Mouse (Mus musculus): ENCODE measurements around the gene Cldn3.
"Not testable (repeated sequence)": the region's sequence is repeated elsewhere in the genome, so short reads cannot be mapped to it uniquely, and the experiment has no call there.

Gene Cldn3

GRCm38 (mm10) chr5:134985633-134986297 is at the start of gene Cldn3:
Gene Cldn3, plus strand, starts transcription at chr5:134986214.
- DNase-seq (ENCODE audit: low read depth, low spot score) = no peak

GRCm38 (mm10) chr5:134936626-134937185 is 49.3 kb upstream of the Cldn3 start:
- DNase-seq (ENCODE audit: low read depth, low spot score) = no peak

- DNase-seq (ENCODE audit: low read depth, low spot score) = peak; percentile 61
Observed at GRCm38 (mm10) chr5:134939069-134939468, 46.9 kb upstream of the Cldn3 start.

- DNase-seq (ENCODE audit: low read depth, low spot score) = not testable (repeated sequence)
Observed at GRCm38 (mm10) chr5:134939554-134939953, 46.5 kb upstream of the Cldn3 start.

- DNase-seq (ENCODE audit: low read depth, low spot score) = peak; percentile 61
Observed at GRCm38 (mm10) chr5:134941472-134942209, 44.4 kb upstream of the Cldn3 start.

GRCm38 (mm10) chr5:134942740-134943139 is 43.3 kb upstream of the Cldn3 start:
- DNase-seq (ENCODE audit: low read depth, low spot score) = no peak

- no peak for DNase-seq (ENCODE audit: low read depth, low spot score)
Observed at GRCm38 (mm10) chr5:134944179-134944578, 41.8 kb upstream of the Cldn3 start.

- DNase-seq (ENCODE audit: low read depth, low spot score) = no peak
Observed at GRCm38 (mm10) chr5:134945266-134945959, 40.6 kb upstream of the Cldn3 start.

- no peak for DNase-seq (ENCODE audit: low read depth, low spot score)
Observed at GRCm38 (mm10) chr5:134946063-134946856, 39.8 kb upstream of the Cldn3 start.

- no peak for DNase-seq (ENCODE audit: low read depth, low spot score)
Observed at GRCm38 (mm10) chr5:134946857-134947255, 39.2 kb upstream of the Cldn3 start, which contains the start of gene Cldn4. Gene Cldn4, minus strand, starts transcription at chr5:134946934.

GRCm38 (mm10) chr5:134947420-134948084 is 38.5 kb upstream of the Cldn3 start:
- no peak for DNase-seq (ENCODE audit: low read depth, low spot score)

- DNase-seq (ENCODE audit: low read depth, low spot score) = no peak
Observed at GRCm38 (mm10) chr5:134948085-134948439, 38.0 kb upstream of the Cldn3 start.

GRCm38 (mm10) chr5:134951053-134951884 is 34.7 kb upstream of the Cldn3 start:
- no peak for DNase-seq (ENCODE audit: low read depth, low spot score)

GRCm38 (mm10) chr5:134955491-134955890 is 30.5 kb upstream of the Cldn3 start:
- DNase-seq (ENCODE audit: low read depth, low spot score) = no peak

- no peak for DNase-seq (ENCODE audit: low read depth, low spot score)
Observed at GRCm38 (mm10) chr5:134959114-134959513, 26.9 kb upstream of the Cldn3 start.

- DNase-seq (ENCODE audit: low read depth, low spot score) = no peak
Observed at GRCm38 (mm10) chr5:134960430-134960829, 25.6 kb upstream of the Cldn3 start.

- no peak for DNase-seq (ENCODE audit: low read depth, low spot score)
Observed at GRCm38 (mm10) chr5:134961519-134961918, 24.5 kb upstream of the Cldn3 start.

- no peak for DNase-seq (ENCODE audit: low read depth, low spot score)
Observed at GRCm38 (mm10) chr5:134963546-134963945, 22.5 kb upstream of the Cldn3 start.

- not testable (repeated sequence) for DNase-seq (ENCODE audit: low read depth, low spot score)
Observed at GRCm38 (mm10) chr5:134964655-134965054, 21.4 kb upstream of the Cldn3 start.

- peak; percentile 87 for DNase-seq (ENCODE audit: low read depth, low spot score)
Observed at GRCm38 (mm10) chr5:134965473-134965851, 20.6 kb upstream of the Cldn3 start.

All from CD4-positive, CD25-positive, alpha-beta regulatory T cell, adult 2 months (primary cell).